Mouse (Mus musculus): ENCODE data around the gene Gm14139. TPM values are rescaled to one million over a fixed set of nuclear protein-coding genes. Genes with fewer than 3 reads are reported as not detected.

Gm14139 gene
- total RNA-seq (2023): 0.70 TPM

GRCm38 (mm10) chr2:150181570-150181999 lies at the start of gene Gm14139:
Gene Gm14139 (plus strand): TSS chr2:150181755.

DNA sequence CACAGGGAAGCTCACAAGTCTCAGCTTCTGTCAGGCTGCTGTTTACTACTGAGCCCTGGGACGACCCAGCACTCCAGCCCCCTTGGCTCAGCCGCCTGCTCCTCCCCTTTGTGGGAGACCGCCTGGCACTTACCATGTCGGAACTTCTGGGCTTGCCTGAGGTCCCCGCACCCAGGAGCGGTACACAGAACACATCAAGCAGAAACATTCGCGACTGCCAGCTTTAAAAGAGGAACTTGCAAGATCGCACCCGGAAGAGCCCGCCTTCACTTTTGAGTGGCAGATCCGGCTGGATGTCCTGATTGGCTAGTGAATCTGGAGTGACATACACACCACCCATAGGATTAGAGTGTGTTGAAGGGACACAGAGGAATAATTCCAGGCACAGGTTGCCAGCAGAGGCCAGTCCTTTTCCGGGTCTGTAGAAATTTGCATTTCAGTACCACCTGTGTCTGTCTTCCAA lies 45.1 kb upstream of the Gm14139 start, which contains the start of gene Zfp120:
Gene Zfp120, minus strand, starts transcription at position 274 of the 463 bp plus-strand sequence.

GRCm38 (mm10) chr2:150179579-150179978 lies 2.0 kb upstream of the Gm14139 start, which contains the start of gene Gm10770:
Gene Gm10770 (minus strand): TSS chr2:150179679.

DNA sequence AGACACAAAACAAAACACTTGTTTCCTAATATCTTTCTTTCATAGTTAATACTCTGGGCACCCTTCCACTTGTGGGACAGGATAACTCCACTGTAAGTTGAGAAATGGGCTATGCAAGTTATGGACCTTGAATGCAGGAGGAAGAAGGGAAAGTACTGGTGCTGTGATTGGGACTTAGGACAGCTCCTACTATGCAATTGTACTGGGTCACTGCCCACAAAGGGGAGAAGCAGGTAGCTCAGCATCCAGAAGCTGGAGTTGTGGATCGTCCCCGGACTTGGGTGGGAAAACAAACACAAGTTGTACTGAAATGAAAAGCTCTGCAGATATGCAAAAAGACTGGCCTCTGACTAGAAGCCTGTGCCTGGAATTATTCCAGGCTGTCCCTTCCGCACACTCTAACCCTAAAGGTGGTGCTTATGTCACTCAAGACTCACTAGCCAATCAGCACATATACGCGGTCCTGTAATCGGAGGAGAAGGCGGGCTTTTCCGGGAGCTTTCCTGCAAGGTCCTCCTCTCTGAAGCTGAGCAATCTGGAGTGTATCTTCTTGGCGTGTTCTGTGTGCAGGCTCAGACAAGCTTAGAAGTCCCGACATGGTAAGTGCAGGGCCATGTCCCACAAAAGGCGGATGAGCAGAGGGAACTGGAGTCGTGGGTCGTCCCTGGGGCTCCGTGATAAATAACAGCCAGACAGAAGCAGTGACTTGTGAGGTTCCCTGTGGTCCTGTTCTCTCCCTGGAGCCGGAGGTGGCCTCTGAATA lies 36.2 kb downstream of the Gm14139 start, which contains the start of gene Zfp937:
Gene Zfp937, plus strand, starts transcription at position 474 of the 763 bp plus-strand sequence.

Other genes with a start within 250 kb of the Gm14139 start
- 8.6 TPM for gene Zfp120, start 45.0 kb upstream of the Gm14139 start, total RNA-seq (2023)
- gene Gm10770, start 2.1 kb upstream of the Gm14139 start, total RNA-seq (2023): not detected
- 4.7 TPM for gene Zfp937, start 36.3 kb downstream of the Gm14139 start, total RNA-seq (2023)
- 10.4 TPM for gene Gm21994, start 73.8 kb downstream of the Gm14139 start, total RNA-seq (2023)
- not detected for gene Gm14124, start 75.8 kb downstream of the Gm14139 start, total RNA-seq (2023)
- gene Gm10130, start 141.9 kb downstream of the Gm14139 start, total RNA-seq (2023): 8.7 TPM
- gene 3300002I08Rik, start 181.0 kb downstream of the Gm14139 start, total RNA-seq (2023): 4.2 TPM

Data from CD8-positive naive resting alpha-beta T cell, adult 57 days (primary cell).